Mouse (Mus musculus): ENCODE data around the gene Gm17087.
A peak's percentile ranks its signal among the peaks of the same experiment; 100 is the strongest.

- TF ChIP-seq EP300 (IDR thresholded peaks at IDR 0.05; ENCODE audit: low read depth): no peak
- peak; percentile 23 for TF ChIP-seq CTCF (IDR thresholded peaks at IDR 0.05; ENCODE audit: low read depth)
Observed at GRCm38 (mm10) chr17:8524387-8525165, 42.2 kb downstream of the Gm17087 start.

Data from liver, embryonic 14.5 days (tissue).